Mouse (Mus musculus) kidney, adult 9 months (tissue): Measurements from ENCODE around the gene Hoxc4.

ENCODE experiments used
- DNase-seq: peaks from one replicate; pipeline ENCODE4 v3.0.0; 2022

Gene Hoxc4

DNA sequence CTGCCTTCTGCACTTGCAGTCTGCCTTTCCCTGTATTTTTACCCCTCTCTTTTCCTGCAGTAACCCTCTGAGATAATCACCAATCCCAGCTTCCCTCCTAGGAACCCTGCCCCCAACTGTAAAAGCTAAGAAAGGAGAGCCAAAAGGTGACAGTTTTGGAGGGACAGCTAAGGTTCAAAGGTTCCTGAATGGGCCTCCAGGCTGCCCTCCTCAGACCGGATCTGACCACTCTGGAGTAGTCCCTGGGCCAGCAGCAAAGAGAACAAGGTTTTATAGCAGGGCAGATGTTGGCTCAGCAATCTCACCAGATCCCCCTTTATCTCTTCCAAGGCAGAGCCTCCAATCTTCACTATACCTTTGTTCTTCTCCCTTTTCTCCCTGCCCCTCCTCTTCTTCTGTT is 23.5 kb downstream of the Hoxc4 start:
- peak; percentile 46 for DNase-seq

DNA sequence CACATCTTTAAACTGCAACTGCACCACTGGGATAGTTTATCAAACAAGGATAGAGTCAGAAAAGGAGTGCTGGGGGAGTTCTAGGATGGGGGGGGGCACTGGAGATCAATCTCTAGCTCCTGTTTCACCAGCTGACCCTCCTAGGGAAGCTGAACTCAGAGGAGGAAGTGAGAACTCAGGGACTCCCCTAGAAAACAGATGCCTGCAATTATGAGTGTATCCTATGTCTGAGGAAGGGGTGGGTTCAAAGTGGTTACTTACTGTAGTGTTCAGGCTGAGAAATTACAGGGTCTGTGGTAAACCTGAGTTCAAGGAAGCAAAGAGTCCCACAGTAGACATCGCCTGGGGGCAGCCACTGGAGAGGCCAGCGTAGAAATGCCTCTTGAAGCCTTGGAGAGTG is 32.9 kb downstream of the Hoxc4 start:
- no peak for DNase-seq

DNA sequence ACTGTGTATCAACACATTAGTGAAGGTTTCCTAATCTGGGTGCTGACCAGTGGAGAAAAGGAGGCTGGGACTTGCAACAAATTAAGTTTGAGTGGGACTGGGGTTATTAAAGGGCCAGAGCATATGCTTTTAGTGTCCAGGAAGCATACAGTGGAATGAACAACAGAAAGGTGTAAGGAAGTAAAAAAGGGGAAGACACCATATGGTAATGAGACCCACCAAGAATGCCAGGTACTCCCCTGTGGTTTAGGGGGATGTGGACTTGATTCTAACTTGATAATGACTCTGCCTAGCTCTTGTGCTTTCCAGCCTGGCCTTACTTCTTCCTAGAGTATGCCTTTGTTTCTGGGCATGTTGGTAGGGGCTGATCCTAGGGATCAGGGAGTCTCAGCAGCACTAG is 34.5 kb downstream of the Hoxc4 start:
- DNase-seq: no peak

DNA sequence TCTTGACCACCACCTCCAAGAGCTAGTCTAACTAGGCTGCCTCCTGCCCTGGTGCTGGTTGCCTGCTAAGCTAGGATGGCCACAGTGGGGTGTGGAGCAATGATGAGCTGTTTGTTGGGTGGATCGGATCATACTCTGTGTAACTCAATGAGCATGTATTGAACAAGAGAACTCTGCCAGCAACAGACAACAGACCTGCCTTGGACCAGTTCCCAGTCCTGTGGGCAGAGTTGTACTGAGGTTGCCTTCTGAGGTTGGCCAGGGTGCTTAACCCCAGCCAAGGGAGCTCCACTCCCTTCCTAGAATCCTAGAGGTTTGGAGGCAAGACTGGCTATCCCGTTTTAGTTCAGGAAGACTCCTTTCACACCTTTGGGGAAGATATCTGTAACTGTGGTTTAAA is 37.7 kb downstream of the Hoxc4 start:
- DNase-seq: peak; percentile 33

DNA sequence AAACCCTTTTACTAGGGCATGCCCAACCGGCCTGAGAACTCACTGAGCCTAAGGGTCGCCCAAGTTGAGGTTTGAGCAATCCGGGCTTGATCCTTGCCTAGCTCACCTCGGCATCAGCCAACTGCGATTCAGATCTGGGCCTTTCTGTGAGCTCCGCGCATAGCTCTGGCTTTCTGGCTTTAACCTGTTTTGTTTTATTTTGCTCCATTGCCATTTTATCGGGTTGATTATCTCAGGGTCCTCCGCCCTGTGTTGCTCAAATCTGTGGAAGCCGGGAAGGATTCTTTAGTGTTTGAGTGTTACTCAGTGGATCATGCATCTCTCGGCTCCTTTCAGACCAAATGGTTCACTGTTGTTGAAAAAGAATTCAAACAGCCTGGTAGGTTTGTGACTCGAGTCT is 40.0 kb downstream of the Hoxc4 start:
- DNase-seq: peak; percentile 32

DNA sequence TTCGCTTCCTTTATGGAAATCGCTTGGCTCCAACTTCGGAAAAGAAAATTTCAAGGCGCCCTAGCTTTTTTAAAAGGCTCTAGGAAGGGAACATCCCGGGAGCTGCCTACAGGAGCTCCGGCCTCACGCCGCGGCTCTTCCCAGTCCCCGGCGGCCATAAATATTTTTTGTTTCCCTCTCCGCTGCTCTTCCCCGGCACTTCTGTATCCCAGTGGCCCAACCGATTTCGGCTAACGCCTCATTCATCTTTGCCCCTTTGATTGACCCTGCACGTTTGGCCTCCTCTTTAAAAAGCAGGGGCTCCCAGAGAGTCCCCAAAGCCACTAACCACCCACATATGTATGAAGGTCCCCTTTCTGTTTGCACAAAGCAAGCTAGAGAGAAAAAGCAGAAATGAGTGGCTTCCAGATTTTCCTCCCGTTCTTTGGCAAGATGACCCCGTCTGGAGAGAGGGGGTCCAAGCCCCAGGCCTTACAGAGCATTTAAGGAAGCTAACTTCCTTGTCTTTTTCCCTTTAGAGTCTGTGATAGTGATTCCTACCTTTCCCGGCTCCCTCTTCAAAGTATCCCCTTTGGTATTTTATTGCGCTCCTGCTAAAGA is 40.8 kb downstream of the Hoxc4 start:
- peak; percentile 41 for DNase-seq

DNA sequence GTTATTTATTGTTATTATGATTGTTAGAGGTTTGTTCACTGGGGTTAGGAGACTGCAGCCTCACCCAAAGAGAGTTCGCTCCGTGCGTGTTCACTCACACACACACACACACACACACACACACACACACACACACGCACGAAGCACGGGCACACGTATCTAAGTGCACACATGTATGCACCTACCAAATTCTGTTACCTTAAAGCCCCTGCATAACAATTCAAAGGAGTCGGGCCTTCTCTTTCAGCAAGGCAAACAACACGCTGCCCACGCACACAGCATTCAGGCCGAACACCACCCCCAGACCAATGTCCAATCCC is 41.2 kb downstream of the Hoxc4 start:
- DNase-seq: no peak

DNA sequence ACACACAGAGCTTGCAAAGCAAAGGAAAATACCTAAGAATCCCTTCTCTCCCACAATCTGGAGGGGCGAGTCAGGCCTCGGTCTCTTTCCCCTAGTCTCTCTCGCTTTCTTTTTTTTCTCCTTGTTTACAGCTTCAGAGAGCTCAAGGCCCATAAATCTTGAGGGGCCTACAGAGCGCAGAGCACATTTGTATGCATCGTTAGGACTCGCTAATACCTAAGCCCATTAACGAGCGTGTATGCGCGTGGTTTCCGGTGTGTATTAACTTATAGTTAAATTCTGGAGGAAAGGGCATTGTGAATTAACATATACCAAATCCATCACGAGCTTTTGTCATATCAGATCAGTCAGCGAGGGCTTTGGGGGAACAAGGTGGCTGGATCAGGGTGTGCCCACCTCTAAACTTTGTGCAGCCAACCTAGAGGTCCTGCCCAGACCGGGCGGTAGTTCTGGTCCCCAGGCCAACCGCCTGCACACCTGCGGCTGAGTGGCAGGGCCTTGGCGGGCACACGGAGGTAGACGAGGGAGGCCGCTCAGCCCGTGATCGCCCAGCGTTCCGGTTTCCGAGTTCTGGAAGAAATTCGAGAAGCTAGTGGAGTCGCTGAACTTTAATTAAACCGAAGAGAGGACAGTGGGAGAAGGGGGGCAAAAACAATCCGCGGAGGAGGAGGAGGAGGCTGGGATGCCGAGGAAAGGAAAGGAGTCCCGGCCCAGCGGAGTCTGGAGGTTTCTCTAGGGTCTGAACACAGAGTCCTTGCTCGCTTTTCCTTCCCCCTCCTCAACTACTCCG is 41.8 kb downstream of the Hoxc4 start:
- DNase-seq: peak; percentile 83

DNA sequence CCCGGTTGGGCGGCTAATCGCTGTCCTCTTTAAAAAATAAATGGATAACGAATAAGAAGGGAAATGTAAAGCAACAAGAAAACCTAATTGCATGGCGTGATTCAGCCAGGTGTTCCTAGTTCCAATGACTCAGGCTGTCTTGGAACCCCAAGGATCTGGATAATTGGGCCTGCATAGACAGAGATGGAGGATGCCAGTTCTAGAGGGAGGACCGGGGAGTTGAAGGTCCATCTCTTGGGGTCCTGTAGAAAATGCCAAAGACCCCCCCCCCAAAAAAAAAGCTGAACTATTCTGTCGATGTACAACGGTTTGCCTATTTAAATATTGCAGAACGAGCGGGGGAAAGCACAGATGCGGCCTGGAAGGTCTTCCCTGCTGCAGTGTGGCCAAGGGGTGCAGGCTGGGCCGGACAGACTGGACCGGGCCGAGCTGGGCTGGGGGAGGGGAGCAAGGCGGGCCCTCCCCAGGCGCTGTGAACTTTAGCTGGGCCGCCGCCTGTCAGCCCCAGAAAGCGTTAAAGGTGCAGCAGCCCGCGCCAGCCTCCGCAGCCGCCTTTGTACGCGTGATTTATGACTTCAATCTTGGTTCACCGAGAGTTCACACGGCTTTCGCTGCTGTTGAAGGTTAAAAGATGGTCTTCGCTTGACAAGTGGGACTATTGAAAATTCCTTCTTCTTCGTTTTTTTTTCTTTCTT is 42.5 kb downstream of the Hoxc4 start:
- peak; percentile 84 for DNase-seq

DNA sequence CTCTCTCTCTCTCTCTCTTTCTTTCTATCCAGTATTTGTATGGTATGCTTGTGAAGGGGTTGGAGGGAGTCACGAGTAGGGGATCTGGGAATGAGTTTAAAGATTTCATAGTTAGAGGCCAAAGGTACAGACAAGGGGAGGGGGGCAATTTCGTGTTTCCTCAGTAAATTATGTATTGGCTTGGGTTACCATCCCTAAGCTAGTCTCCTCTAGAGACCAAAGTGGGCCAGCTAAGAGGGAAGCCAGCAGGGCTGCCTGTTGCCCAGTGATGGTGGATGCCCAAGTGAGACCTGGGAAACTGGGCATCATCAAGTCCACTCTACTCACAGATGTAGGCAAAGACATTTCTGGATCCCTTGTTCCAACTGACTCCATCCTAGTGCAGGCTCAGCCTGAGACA is 43.3 kb downstream of the Hoxc4 start:
- DNase-seq: no peak

DNA sequence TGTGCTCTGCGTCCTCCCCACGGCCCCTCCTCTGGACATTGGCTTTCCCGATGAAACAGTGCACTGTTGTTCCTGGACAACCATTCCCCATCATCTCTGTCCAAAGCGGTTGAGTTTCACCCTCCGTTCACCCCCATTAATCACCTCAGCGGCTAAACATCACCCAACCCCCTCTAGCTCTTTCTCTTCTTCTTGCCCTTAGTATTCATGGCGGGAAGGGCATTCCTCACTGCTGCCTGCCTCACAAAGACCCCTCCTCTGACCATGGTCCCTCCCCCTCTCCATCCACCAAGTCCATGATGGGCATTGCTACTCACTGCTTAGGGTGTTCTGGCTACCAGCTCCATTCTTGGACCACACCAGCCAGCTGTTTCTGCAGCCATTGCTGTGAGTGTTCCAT is 46.9 kb downstream of the Hoxc4 start:
- no peak for DNase-seq

DNA sequence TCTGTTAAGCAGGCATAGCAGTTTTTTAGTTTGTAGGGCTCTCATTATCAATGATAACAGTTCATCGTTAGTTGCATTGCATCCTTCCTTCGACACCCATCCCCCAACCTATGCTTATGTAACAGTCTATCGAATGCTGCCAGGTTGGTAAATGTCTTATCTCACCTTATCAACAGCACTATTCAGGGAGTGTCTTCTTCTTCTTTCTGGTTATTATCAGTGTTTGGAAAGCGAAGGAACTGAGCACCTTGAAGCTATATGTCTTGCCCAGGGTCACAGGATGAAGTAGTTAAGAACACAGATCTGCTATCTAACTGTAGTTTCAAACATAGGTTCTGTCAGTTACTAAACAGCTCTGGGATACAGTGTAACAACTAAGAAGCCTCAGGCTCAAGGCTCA is 49.0 kb downstream of the Hoxc4 start:
- DNase-seq: no peak

DNA sequence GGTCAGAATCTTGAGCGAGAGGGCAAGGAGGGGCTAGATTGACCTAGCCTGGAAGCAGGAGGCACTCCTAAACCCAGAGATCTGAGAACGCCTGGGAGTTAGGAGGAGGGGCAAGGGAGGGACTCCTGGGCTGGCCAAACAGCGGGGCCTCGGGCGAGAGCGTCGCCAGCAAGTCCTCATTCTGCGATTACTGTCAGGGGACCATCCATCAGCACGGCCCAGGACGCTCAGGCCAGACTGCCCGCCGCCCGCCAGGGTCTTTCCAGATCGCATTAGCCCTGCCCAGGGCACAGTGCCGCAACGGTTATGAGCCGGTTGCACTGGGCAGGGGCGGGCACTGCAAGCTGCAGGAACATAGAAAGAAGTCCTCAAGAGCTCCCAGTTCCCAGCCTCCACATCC is 50.4 kb downstream of the Hoxc4 start:
- DNase-seq: no peak

DNA sequence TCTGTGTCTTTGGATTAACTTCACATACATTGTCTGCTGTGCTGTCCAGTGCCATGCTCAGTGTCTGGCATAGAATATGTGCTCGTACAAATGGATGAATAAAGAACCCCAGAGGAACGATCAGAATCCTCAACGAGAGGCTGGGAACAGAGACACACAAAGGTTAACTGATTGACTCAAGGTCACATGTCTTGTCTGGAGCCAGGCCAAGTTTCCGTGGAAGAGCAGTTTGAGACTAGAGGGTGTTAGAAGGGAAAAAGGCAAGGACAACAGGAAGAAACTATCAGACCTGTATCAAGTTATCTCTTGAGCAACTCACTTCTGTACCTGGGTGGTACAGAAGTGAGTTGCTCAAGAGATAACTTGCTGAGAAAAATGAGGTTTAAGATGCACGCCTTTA is 52.5 kb downstream of the Hoxc4 start:
- peak; percentile 75 for DNase-seq

DNA sequence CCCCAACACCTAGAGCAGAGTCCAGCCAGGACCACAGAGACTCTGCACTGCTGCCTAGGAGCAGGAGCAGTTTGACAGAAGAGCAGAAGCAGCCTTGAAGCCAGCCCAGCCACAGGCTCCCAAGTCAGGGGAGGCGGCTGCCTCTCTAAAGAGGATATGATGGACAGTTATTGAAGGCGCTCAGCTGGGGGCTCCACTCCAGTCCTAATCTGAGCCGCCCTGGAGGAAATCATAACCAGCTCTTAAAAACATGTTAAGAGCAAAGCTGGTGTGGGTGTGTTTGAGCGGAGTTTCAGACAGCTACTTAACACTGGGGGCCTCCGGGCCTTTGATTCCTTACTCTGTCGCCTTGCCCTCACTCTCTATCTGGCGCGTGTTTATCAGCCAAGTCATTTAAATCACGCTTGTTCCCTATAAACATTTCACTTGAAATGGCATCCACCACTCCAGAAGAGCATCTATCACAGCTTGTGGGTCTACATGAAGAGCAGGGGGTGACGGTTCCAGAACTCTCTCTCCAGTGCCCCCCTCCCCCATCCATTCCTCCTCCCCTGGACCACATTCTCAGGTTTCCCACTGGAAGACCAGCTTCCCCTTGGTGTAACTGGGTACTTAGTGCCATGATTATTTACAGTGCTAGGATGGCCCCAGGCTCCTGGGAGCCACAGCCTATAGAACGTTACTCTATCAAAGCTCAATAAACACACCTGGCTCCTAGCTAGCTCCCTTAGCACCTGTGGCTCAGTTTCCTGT is 56.1 kb downstream of the Hoxc4 start:
- no peak for DNase-seq

DNA sequence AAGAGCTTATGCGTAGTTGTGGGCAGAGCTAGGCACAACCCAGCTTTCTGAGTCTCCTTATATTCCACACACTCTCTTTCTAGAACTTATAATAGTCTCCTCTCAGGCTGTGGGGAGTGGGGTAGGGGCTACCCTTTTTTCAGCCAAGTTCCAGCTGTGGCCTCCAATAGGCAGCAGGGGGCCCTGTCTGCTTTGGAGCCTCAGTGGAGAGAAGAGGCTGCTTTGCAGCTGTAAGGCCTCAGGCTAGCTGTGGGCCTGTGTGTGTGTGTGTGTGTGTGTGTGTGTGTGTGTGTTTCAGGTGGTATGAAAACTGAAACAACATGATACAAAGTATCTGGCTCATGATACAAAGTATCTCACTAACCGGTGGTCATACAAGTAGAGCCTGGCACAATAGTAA is 58.9 kb downstream of the Hoxc4 start:
- no peak for DNase-seq

DNA sequence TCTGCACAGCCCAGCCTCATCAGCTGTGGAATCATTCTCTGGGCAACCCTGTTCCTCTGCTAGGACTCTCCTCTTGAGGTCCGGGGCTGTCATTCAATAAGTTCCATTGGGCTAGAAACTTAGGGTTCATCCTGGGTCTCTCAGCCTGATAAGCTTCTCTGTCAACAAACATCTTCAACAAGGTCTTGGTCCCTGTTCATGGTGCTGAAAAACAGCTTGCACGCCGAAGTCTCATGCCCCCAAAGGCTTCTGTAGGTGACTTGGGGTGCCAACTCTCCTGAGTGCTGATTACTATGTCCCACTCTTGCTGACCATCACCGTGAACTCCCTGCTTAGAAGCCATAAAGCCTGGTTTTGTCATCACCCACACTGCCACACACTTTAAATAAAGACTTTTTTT is 63.9 kb downstream of the Hoxc4 start:
- DNase-seq: no peak

DNA sequence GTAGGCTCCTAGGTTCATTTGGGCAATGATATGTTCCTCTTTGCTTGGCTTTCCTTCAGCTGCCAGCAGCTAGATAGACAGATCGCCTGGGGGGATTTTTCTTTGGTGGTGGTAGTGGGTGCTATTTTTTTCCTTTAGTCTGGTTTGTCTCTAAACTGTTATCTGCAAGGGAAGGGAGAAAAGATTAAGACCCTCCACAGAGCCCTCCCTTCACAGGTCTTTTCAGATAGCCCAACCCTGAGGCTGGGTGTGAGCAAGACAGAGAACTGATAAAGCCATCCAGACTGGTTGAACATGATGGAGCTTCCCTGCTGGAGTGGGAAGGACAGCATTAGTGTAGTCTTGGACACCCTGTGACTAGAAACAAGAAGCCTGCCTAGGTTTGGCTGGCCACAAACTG is 64.9 kb downstream of the Hoxc4 start:
- DNase-seq: no peak

DNA sequence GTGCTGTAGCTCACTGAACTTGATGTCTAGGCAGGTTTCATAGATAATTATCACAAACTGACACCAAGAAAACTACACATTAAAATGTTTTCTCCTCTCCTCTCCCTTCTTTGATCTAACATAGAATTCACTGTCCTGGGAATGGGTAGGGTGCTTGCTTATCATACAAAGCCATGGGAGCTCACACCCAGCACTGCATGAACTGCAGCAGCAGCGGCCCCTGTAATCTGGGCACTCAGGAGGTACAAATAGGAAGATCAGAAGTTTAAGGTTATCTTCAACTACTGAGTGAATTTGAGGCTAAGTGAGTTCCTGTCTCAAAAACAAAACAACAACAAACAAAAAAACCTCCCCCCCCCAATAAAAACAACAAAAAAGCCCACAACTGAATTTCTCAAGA is 66.2 kb downstream of the Hoxc4 start:
- DNase-seq: no peak

DNA sequence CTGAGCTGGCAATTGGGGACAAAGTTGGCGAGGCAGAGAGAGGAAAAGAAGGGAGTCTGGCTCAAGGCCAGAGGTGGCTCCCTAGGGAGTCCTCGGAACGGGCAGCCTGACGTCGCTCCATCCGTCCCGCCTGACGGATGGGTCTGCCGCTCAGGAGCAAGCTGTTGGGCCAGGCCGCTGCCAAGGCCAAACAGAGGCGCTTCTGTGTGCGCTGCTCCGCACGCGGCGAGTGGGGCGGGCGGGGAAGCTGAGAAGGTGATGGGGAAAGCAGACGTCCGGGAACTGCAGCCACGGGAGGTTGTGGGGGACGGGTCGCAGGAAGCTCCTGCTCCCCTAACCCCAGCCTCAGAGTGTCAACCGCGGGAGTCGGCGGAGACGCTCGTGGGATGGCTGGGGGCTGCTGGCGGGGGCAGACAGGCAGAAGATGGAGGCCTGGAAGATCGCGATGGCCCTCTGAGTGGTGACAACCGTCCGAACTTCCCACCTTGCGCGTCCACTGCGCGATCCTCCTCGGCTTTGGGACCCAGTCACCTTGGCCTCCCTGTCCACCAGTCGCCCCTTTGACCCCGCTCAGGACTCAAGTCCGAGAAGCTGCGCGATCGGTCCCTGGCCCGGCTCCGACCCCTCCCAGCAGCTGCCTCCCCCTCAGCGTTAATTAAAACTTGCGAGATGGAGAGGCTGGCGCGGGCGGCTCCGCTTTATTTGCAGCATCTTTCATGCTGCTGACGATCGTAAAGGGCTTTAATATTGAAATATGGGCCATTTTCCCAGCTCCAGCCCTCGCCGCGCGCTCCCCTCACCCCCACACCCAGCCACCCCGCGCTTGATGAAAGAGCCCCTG is 67.3 kb downstream of the Hoxc4 start:
- DNase-seq: peak; percentile 46
